Mouse (Mus musculus) layer of hippocampus, adult 8-10 months (tissue): ENCODE measurements at regions not wholly inside any gene's neighbourhood (a gene's known extent, or its start where the extent isn't known, plus 50 kb on each side); places are given as distances from the start of the nearest gene placed in this dataset.

Experiments
- DNase-seq, 2 experiments: peaks; one replicate each; pipeline ENCODE4 v3.0.0; 2022; ENCODE audit warnings: low spot score in 2 of 2

DNA sequence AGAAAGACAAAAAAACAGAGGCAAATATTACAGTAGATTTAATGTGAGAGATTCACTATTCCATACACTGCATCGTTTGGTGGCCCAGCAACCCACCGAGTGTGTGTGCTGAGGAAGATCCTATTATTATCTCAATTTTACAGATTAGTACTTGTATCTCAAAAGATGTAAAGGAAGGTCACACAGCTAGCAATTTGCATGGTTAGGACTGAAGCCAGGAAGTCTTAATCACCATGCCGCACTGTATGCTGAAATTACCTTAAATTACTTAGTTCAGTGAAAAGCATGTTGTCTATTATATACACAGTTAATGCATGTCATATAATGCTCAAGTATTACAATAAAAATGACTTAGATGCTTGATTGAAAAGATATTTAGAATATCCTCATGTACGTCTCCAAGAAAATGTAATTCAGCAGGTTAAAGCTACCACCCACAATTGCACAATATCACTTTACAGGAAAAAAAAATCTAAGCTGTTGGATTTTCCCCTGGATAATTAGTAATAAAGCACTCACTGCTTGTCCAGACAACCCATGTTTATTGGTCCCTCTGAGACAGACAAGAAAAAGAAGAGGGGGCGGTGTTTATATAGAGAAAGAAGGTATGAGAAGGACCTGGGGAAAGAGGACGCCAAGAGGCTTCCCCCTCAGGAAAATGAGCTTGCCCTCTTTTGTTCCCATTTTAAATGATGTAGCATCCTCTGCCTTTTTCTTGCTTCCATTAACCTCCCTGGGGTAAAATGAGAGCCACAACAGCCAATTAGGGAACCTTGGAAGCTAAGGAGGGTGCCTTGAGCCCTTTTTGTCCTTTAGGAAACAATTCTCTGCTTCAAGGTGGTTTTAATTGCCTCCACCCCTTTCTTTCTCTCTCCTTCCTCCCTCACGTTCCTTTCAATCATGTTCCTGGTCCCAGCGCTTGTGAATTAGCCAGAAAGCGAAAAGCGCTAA, 204.6 kb upstream of the Xrcc4 start:
- no peak for DNase-seq

DNA sequence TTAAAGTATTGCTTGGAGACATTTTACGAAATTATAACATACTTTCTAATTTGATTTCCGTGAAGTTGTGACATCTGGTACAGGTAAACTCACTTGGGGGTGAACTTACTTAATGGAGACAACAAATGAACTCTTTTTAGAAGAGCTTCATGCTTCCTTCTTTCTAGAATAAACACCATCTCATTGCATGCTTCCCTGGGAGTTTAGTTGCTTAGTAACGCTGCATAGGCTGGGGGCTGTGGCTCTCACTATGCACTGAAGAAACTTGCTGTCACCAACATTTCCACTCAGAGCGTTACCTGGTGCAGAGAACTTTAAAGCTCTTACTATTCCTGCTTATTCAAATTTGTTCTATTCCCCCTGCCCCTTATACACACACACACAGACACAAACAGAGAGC, 203.5 kb upstream of the Xrcc4 start:
- no peak for DNase-seq

DNA sequence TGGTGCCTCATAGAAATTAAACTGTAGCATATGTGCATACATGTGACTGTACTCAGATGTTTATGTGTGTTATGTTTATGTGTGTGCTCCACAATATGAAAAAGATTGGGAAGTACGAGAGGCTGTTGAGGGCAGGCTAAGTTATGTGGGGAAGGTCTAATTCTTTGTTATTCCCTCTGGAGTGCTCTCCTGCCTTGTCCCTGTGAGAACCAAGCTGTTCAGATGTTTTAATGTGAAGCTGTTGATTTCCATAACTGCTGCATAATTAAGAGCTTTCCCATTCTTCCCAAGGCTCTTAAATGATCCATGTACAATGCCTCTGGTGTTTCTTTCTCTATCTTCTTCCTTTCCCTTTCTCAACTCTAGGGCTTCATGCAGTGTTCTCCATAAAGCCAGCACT, 202.7 kb upstream of the Xrcc4 start:
- DNase-seq = no peak

GRCm38 (mm10) chr13:90280976-90281375, 191.6 kb upstream of the Xrcc4 start:
- no peak for DNase-seq

DNA sequence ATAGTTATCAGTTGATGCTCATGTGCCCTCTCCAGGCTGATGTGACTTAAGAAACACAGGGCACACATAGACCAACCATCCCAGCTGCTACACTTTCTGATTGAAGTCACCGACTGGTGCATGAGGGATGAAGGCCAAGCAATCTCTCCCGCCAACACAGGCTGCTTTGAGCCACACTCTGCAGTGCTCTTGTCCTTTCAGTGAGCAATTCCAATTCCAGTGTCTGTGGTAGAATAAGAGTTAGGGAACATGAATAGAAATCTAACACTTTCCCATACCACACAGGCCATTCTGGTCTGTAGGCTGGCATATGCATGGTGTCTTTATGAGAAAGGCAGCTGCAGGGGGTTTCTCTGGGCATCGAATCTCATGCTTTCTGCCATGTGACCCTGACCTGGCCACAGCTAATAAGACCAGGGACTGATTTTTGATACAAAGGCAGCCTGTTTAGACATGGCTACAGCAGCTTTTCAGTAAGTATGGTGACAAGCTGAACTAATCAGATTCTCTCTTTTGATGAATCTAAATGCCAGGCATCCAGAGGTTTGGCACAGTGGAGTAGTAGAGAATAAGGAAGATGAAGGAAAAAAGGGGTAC, 190.5 kb upstream of the Xrcc4 start:
- peak; percentile 3 to 4 for DNase-seq

DNA sequence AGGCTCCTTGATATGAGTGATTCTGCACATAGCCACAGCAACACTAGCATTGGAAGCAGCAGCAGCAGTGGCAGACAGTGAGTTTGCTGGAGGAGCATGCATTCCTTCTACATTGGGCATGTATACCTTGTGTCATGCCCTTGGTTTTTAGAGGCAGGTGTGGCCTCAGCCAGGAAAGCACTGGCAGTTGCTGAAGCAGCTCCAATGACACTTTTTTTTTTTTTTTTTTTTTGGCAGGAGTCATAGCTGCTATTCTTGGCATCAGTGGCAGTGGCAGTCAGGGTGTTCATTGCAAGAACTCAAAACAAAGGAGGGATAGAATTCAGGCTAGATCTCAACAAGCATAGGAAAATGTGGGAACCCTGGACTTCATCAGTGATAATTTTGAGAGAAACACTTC, 189.9 kb upstream of the Xrcc4 start:
- DNase-seq = no peak

- DNase-seq = peak in 1 of 2 experiments; percentile 3
Observed at GRCm38 (mm10) chr13:90259071-90259742, 169.8 kb upstream of the Xrcc4 start.

GRCm38 (mm10) chr13:90252981-90253380, 163.6 kb upstream of the Xrcc4 start:
- DNase-seq = no peak

DNA sequence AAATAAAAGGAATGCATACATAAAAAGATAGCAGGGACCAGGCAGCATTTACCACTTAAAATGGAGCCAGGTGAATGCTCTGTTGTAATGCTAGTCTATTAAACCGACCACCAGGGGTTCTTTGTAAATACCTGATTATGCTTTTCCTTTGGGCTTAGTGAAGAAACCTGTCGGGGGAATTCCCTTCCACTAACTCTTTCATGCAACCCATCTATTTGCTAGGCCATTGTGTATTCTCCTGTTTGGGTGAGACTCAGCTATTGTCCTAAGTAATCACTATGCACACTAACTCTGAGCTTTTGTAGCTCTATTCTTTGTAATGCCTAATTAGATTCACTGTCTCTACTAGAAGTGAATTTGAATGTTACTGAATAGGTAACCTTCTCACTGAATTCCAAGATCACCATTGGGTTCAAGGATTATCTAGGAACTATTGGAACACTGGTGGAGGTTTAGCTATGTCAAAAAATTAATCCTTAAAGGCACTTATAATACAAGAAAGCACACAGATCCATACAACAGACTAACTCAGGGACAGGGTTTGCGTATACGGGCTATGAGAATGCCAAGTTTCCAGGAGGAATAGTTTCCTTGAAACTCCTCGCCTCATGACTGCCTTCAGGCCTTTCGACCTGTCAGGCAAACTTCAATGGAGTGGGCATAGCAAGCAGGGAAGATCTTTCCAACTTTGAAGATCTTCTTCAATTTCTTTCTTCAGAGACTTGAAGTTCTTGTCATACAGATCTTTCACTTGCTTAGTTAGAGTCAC, 156.8 kb upstream of the Xrcc4 start:
- no peak for DNase-seq

GRCm38 (mm10) chr13:90238331-90238730, 148.9 kb upstream of the Xrcc4 start:
- DNase-seq = no peak

DNA sequence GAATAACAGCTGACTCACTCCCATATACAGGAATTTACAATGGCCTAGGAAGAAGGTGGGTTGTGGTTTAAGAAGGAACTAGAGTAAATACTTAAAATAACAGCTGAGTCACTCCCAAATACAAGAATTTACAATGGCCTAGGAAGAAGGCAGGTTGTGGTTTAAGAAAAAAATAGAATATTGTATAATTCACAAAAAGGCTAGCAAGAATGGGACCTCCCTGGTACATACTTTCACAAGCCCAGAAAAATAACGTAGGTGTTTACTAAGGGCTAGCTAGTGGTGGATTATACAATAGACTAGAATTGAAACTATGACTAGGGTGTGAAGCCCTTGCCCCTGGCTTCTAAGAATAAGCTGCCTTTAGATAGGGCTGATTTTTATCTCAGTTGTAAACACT, 144.6 kb upstream of the Xrcc4 start:
- DNase-seq = no peak

DNA sequence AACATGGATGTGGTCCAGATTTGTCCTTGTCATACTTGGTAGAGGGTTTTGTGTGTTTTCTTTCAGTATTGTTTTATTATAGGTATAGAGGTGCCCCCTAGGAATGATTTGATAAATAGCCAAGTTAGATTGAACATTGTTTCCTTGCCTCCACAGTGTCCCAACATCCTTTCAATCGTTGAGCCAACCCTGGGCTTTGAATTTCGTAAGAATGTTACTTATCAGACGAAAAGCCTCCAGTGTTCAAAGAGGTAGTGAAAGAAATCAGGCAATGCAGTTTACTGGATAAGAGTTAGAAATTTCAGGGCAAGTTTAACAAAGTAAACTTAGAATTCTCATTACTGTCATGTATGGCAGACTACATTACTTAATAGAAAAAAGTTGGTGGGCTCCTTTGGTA, 144.2 kb upstream of the Xrcc4 start:
- no peak for DNase-seq

- DNase-seq = no peak
Observed at GRCm38 (mm10) chr13:90229106-90229505, 139.7 kb upstream of the Xrcc4 start.

GRCm38 (mm10) chr13:90226212-90226611, 136.8 kb upstream of the Xrcc4 start:
- DNase-seq = no peak

- DNase-seq = no peak
Observed at GRCm38 (mm10) chr13:90212390-90212789, 123.0 kb upstream of the Xrcc4 start.

DNA sequence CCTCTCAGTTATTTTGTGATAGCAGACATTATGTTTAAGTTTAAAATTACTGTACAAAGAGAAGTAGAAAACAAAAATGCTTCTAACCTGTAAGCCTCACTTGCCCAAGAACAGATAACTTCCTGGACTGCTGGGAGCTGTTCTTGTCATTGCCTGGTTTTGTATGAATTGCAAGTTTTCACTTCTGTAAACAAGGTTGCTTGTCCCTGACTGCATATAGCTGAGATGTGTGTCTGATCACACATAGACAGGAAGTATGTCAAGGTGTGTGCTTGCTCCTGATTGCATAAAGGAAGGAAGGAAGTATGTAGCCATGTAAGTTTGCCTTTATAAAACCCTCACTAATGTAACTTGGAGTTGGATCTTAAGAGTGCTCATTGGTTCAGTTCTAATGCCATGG, 118.5 kb upstream of the Xrcc4 start:
- no peak for DNase-seq
